Mouse (Mus musculus): ENCODE data around the gene Capn15.

GRCm38 (mm10) chr17:25967652-25968051 is 17.9 kb downstream of the Capn15 start:
- TF ChIP-seq CTCF (IDR thresholded peaks at IDR 0.05) (no peak), EP300 (IDR thresholded peaks at IDR 0.05; ENCODE audit: insufficient read depth, low read depth, low read length) (no peak)

All from heart, adult 2 months (tissue).